Mouse (Mus musculus): Measurements from ENCODE around the gene Ttc6. TPM values are rescaled to one million over a fixed set of nuclear protein-coding genes. Genes with fewer than 3 reads are reported as not detected.

The Ttc6 gene
- total RNA-seq, 1 experiment, result 0.18 TPM

DNA sequence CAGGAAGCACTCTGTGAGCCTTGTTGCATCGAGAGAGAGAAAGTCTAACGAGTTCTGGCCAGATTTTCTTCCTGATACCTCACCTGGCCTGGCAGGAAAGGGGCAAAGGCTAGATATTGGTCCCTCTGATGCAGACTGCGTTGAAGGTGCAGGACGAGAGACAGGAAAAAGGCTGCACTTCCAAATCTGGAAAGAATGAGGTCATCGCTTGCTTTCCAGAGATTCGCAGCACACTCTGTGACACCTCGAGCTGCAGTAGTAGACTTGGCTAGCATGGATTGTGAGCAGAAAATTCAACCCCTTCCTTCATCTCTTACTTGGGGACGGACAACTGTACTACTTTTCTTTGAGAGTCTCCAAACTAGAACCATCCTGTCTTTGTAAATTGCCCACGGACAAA, 7.9 kb downstream of the Ttc6 start:
- in situ Hi-C loops (cut with MboI; ENCODE audit: low sequenced_read_pairs in 2 of 2, unreplicated experiment in 2 of 2), result no loop called here
- no peak for TF ChIP-seq MAFK (IDR thresholded peaks at IDR 0.05; ENCODE audit: insufficient read depth, low read depth, low read length)
- no peak for TF ChIP-seq CHD2 (IDR thresholded peaks at IDR 0.05; ENCODE audit: low read depth, low read length)
- no peak for TF ChIP-seq ZNF384 (IDR thresholded peaks at IDR 0.05; ENCODE audit: low read depth, low read length)
- no peak for TF ChIP-seq ZC3H11A (IDR thresholded peaks at IDR 0.05; ENCODE audit: borderline replicate concordance, low read depth, low read length)
- no peak for TF ChIP-seq HCFC1 (IDR thresholded peaks at IDR 0.05; ENCODE audit: borderline replicate concordance, insufficient read depth, low read length)
- Histone ChIP-seq H3K4me3 (ENCODE audit: insufficient read depth in 1 of 2, low read depth in 1 of 2, low read length in 2 of 2, poor library complexity in 1 of 2, severe bottlenecking in 1 of 2) (no peak overlapping the region), H3K9me3 (ENCODE audit: control insufficient read depth, insufficient read depth, low read depth, low read length) (no peaks in the 10 kb centered on the region), H3K36me3 (ENCODE audit: control insufficient read depth, insufficient read depth, low read length, poor library complexity, severe bottlenecking) (no peaks in the 10 kb centered on the region), H3K9ac (ENCODE audit: insufficient read depth, low read depth, low read length, poor library complexity, severe bottlenecking) (no peak overlapping the region), H3K27ac (ENCODE audit: insufficient read depth, low read depth, low read length, poor library complexity, severe bottlenecking) (no peak overlapping the region), H3K4me1 (ENCODE audit: control insufficient read depth in 2 of 2, insufficient read depth in 2 of 2, low read length in 2 of 2, poor library complexity in 1 of 2) (no peaks in the 10 kb centered on the region)
- DNase-seq (ENCODE audit: low read depth, low spot score), result no peak

DNA sequence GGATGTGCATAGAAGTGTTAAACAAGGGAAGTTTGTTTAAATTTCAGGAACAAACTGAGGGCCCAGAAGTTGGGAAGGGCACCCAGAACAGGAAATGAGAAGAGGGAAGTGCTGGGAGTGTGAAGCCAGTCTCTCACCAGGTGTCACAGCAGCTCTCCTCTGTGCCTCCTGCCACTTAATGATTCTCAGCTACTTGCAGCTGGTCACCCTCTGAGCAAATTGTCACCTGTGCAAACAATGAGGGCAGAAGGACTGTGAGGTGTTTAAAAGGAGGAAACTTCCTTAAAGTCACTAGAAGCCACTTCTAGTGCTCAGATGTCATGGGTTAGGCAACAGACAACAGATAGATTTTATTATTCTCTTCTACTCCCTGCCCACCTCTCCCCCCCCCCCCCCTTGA, 8.5 kb downstream of the Ttc6 start:
- Histone ChIP-seq H3K4me3 (ENCODE audit: insufficient read depth in 1 of 2, low read depth in 1 of 2, low read length in 2 of 2, poor library complexity in 1 of 2, severe bottlenecking in 1 of 2) (no peak overlapping the region), H3K9ac (ENCODE audit: insufficient read depth, low read depth, low read length, poor library complexity, severe bottlenecking) (no peak overlapping the region), H3K27ac (ENCODE audit: insufficient read depth, low read depth, low read length, poor library complexity, severe bottlenecking) (no peak overlapping the region), H3K36me3 (ENCODE audit: control insufficient read depth, insufficient read depth, low read length, poor library complexity, severe bottlenecking) (no peaks in the 10 kb centered on the region), H3K9me3 (ENCODE audit: control insufficient read depth, insufficient read depth, low read depth, low read length) (no peaks in the 10 kb centered on the region), H3K4me1 (ENCODE audit: control insufficient read depth in 2 of 2, insufficient read depth in 2 of 2, low read length in 2 of 2, poor library complexity in 1 of 2) (no peaks in the 10 kb centered on the region)
- DNase-seq (ENCODE audit: low read depth, low spot score), result no peak
- in situ Hi-C loops (cut with MboI; ENCODE audit: low sequenced_read_pairs in 2 of 2, unreplicated experiment in 2 of 2), result no loop called here
- TF ChIP-seq MAFK (IDR thresholded peaks at IDR 0.05; ENCODE audit: insufficient read depth, low read depth, low read length) (no peak), ZNF384 (IDR thresholded peaks at IDR 0.05; ENCODE audit: low read depth, low read length) (no peak), HCFC1 (IDR thresholded peaks at IDR 0.05; ENCODE audit: borderline replicate concordance, insufficient read depth, low read length) (no peak), CHD2 (IDR thresholded peaks at IDR 0.05; ENCODE audit: low read depth, low read length) (no peak), ZC3H11A (IDR thresholded peaks at IDR 0.05; ENCODE audit: borderline replicate concordance, low read depth, low read length) (no peak)

DNA sequence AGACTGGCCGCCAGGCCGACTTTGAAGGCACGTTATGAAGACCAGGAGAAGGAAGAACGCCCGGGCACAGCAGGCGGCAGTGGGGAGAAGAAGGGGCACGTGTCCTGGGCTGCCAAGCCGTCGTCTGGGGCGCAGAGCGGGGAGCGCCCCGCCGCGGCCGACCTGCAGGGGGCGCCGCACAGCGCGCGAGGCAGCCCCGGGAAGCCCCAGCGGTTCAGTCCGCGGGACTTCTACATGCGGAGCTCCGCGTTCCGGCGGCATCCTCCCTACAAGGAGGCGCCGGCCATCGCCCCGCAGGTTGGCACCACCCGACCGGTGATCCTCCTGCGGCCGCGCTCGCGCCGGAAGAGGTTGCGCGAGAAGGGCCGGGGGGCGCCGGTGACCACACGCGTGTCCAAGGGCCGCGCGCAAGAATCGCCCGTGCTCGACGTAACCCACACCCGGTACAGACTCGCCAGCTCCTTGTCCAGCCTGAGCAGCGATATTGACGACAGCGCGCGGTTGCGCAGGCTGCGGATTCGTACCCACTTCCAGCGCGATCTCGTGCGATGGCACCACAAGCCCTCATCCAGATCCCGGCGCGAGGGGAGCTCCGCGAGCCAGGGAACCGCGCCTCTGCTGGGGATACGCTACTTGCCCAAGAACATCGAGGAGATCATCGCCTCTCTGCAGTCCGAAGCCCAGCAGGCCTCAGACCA, 12.2 kb downstream of the Ttc6 start:
- in situ Hi-C loops (cut with MboI; ENCODE audit: low sequenced_read_pairs in 2 of 2, unreplicated experiment in 2 of 2), result no loop called here
- Histone ChIP-seq H3K36me3 (ENCODE audit: control insufficient read depth, insufficient read depth, low read length, poor library complexity, severe bottlenecking) (no peaks in the 10 kb centered on the region), H3K4me1 (ENCODE audit: control insufficient read depth in 2 of 2, insufficient read depth in 2 of 2, low read length in 2 of 2, poor library complexity in 1 of 2) (no peaks in the 10 kb centered on the region), H3K27ac (ENCODE audit: insufficient read depth, low read depth, low read length, poor library complexity, severe bottlenecking) (no peak overlapping the region), H3K9me3 (ENCODE audit: control insufficient read depth, insufficient read depth, low read depth, low read length) (no peaks in the 10 kb centered on the region), H3K4me3 (ENCODE audit: insufficient read depth in 1 of 2, low read depth in 1 of 2, low read length in 2 of 2, poor library complexity in 1 of 2, severe bottlenecking in 1 of 2) (peak overlapping the region; percentile 64 to 67), H3K9ac (ENCODE audit: insufficient read depth, low read depth, low read length, poor library complexity, severe bottlenecking) (peak overlapping the region; percentile 39)
- TF ChIP-seq CHD2 (IDR thresholded peaks at IDR 0.05; ENCODE audit: low read depth, low read length) (no peak), ZC3H11A (IDR thresholded peaks at IDR 0.05; ENCODE audit: borderline replicate concordance, low read depth, low read length) (no peak), HCFC1 (IDR thresholded peaks at IDR 0.05; ENCODE audit: borderline replicate concordance, insufficient read depth, low read length) (no peak), ZNF384 (IDR thresholded peaks at IDR 0.05; ENCODE audit: low read depth, low read length) (no peak), MAFK (IDR thresholded peaks at IDR 0.05; ENCODE audit: insufficient read depth, low read depth, low read length) (no peak)
- peak; percentile 40 for DNase-seq (ENCODE audit: low read depth, low spot score)

DNA sequence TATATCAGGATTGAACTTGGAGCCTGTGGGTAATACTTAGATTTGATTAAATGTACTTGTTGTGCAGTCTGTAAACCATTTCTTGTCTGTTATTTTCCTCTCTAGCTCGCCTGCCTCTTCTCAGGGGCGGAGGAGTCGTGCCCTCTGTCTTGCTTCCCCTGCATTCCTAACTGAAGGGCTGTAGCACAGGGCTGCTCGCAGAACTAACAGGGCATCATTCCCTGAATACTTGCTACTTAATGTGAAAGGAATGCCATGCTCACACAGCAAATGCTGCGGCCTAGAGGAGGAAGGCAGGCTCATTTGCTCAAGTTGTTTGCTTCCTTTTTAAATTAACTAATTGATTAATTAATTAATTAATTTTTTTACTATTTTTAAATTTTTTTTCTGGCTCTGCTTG, 43.7 kb downstream of the Ttc6 start:
- in situ Hi-C loops (cut with MboI; ENCODE audit: low sequenced_read_pairs in 2 of 2, unreplicated experiment in 2 of 2), result no loop called here
- H3K9ac ChIP-seq (ENCODE audit: insufficient read depth, low read depth, low read length, poor library complexity, severe bottlenecking), result no peak overlapping the region
- H3K27ac ChIP-seq (ENCODE audit: insufficient read depth, low read depth, low read length, poor library complexity, severe bottlenecking), result no peak overlapping the region
- no peak for DNase-seq (ENCODE audit: low read depth, low spot score)
- no peaks in the 10 kb centered on the region for H3K9me3 ChIP-seq (ENCODE audit: control insufficient read depth, insufficient read depth, low read depth, low read length)
- TF ChIP-seq CHD2 (IDR thresholded peaks at IDR 0.05; ENCODE audit: low read depth, low read length) (no peak), HCFC1 (IDR thresholded peaks at IDR 0.05; ENCODE audit: borderline replicate concordance, insufficient read depth, low read length) (no peak), ZNF384 (IDR thresholded peaks at IDR 0.05; ENCODE audit: low read depth, low read length) (no peak), ZC3H11A (IDR thresholded peaks at IDR 0.05; ENCODE audit: borderline replicate concordance, low read depth, low read length) (no peak), MAFK (IDR thresholded peaks at IDR 0.05; ENCODE audit: insufficient read depth, low read depth, low read length) (no peak)
- no peaks in the 10 kb centered on the region for H3K4me1 ChIP-seq (ENCODE audit: control insufficient read depth in 2 of 2, insufficient read depth in 2 of 2, low read length in 2 of 2, poor library complexity in 1 of 2)
- H3K4me3 ChIP-seq (ENCODE audit: insufficient read depth in 1 of 2, low read depth in 1 of 2, low read length in 2 of 2, poor library complexity in 1 of 2, severe bottlenecking in 1 of 2), result no peak overlapping the region
- H3K36me3 ChIP-seq (ENCODE audit: control insufficient read depth, insufficient read depth, low read length, poor library complexity, severe bottlenecking), result no peaks in the 10 kb centered on the region
